Mouse (Mus musculus) activated CD4-positive, CD25-positive, alpha-beta regulatory T cell, adult 4 months (primary cell): ENCODE results near the gene Chfr. TPM values are rescaled to one million over a fixed set of nuclear protein-coding genes. Genes with fewer than 3 reads are reported as not detected.

Source experiments
- ATAC-seq: one replicate; pipeline ENCODE4 v1.8.0; 2017
- polyA plus RNA-seq, 2 experiments: library from polyadenylated mRNA; unstranded; fragments of 100-300 nt; shearing (Covaris generic); gene quantifications; one replicate each; pipeline ENCODE4 v1.2.1; 2017

Gene Chfr
- 10 to 100 TPM; 35.7 to 50.7 TPM for polyA plus RNA-seq

DNA sequence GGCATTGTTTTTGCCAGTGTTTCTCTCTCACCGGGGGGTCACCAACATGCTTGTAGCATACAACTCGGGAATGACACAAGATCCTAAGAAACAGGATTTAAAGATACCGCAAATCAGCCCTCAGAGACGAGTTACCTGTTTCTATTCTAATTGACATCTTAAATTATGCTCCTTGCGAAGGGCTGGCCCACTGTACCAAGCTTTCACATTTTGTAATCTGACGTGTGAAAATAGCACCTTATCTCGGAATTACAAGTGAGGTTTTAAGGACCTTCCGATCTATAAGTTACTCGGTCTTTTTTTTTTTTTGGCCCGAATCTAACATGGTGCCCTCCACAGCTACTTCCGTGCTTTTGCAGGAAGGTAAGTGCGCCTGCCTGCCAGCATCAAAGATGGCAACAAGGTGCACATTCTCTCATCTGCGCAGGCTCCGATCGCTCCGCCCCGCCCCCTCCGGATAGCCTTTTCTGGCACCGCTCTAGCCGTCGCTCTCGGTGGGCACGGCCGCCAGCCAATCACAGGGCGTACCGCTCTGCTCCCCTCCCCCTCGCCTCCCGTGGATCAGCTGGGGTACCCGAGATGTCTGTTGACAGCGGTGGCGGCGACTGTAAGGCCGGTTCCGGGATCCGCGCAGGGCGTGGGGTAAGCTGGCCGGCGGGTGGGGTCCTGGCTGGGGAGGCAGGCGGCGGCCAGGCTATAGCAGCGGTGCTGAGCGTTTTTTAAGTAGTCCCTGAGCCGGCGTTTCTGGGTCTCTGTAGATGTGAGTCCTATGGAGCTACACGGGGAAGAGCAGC, at the start of gene Chfr:
Chfr (plus strand) TSS at position 550 of the 794 bp plus-strand sequence.
- ATAC-seq: peak; percentile 96

DNA sequence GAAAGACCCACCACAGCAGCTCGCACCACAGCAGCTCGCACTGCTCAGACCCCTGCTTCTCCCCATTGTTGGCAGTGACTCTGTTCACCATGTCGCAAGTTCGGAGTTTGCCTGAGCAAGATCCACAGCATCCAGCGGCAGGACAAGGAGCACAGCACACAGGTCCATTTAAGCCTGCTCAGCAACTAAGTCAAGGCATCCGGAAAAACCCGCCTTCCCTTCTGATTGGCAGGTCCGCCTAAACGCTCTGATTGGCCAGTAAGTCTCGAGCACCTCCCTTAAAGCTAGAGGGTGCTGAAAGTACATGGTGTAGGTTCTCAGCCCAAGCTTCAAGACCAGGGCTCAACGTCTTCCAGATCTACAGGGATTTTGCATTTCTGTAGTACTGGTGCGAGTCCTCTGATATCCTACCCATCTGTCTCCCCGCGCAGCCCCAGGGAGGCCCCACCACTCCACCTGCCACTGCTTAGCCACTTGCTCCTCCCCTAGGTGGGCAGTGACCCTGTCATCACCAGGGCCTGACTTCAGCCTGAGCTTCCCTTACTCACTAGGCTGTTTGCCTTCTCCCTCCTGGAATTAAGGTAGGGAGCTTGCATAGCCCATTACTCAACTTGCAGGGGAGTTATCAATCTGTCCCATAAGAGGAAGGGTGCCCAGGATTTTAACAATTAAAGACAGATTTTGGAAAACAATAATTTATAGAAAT, 49.3 kb upstream of the Chfr start:
- ATAC-seq: no peak

DNA sequence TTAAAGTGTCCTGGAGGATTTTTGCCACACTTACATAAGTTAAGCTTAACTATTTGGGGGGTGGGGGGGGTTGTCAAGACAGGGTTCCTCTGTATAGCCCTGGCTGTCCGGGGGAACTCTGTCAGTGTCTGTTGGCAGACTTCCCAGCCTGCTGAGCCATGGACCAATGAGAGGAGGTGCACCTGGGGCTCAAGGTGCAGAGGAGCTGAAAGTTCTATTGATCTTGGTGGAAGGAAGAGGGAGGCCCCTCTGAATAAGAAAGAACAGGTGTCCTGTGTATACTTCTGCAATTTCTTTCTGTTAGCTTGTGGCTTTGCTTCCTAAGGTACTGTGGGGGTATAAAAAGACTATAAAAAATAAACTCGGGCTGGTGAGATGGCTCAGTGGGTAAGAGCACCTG, 44.1 kb upstream of the Chfr start:
- no peak for ATAC-seq

DNA sequence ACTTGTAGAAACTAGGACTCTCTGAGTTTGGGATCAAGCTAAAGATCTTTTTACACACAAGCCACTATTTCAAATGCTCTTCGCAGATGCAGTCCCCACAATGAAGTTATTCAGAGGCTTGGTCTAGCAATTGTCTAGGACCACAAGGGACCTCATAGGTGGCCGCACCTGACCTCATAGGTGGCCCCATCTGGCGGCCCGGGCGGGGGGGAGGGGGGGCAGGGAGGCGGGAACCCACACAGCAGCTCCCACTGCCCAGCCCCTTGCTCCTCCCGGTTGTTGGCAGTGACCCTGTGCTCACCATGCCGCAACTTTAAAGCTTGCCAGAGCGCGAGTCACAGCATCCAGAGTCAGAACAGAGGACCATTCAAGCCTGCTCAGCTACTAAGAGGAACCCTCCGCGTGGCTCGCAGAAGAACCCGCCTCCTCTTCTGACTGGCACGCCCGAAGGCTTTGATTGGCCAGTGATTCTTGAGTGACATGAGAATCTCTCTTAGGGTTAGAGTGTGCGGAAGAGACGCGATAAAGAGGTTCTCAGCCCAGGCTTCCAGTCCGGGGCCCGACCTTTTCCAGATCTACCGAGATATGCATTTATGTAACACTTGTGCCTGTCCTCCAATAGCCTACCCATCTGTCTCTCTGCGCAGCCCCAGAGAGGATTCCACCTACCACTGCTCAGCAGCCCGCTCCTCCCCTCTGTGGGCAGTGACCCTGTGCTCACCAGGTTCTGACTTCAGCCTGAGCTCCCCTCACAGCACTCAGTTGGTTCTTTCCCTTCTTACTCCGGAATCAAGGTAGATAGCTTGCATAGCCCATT, 41.4 kb upstream of the Chfr start, which contains the start of gene Gm35315:
Gm35315 (minus strand) TSS at position 391 of the 817 bp plus-strand sequence.
- peak; percentile 98 for ATAC-seq

DNA sequence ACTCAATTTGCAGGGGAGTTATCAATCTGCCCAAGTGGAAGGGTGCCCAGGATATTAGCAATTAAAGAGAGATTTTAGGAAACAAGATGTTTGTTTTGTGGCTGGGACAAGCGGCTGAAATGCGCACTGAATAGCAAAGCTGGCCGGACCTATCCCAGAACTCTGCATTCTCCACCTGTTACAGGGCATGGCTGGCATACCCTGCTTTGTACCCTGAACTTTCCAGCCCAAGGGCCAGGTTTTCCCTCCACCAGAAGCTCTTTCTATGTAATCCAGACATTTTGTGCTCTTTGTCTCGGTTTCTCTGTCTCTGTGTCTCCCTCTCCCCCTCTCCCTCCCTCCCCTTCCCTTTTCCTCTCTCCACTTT, 40.8 kb upstream of the Chfr start:
- peak; percentile 4 for ATAC-seq

DNA sequence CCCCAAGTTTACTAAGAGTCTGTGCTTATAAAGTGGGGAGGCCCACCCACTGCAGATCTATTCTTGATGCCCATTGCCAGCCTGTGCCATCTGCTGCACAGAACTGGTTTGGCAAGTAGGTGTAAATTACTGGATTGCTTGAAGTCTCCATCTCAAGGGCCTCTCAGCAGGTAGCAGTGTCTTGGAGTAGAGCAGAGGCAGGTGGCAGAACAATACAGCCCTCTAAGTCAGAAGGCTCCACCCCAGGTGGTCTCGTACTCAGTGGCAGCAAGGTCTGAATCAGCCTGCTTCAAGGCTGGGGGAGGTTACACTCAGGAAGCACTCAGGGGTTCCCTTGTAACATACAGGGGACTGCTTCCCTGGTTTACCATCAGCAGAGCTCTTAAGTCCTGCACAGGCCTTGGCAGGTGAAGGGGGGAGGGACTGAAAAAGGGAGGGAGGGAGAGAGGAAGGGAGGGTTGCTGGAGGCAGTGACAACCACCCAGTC, 36.6 kb upstream of the Chfr start:
- no peak for ATAC-seq

DNA sequence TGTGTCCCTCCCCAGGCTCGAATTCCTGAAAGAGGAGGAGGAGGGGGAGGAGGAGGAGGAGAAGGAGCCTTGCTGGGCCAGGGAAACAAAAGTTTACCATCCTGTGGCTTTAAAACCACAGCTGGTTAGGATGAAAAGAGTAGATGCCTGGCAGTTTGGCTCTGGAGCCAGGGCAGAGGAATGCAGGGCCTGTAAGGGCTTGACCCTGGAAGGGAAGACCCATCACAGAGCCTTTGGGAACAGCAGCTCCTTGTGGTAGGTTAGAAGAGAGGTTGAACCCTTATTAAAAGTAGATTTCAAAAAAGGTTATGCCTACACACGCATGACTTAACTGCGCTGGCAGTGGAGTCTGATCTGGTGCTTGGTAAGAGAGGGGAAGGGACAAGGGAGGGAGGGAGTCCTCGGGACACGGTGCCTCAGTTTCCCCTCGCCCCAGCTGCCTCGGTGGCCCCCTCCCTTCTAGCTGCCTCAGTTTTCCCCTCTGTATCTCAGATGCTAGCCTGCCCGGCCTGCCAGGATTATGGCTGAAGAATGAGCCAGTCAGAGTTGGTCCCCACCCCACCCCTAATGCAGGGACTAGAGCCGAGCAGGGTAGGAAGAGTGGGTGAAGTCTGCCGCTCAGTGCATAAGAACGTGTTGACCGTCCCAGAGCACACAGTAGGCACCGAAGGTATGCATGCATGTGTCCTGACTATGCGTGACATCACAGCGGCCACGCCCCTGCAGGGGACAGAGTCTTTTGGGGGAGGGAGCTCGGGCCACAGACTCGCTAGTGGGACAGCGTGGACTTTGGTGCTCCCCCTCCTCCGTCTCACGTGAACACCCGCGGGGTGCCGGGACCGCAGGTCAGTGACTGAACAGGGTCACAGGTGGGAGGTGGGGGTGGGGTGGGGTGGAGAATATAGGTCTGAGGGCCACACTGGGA, 35.7 kb upstream of the Chfr start, which contains the start of gene Plcxd1:
Plcxd1 (plus strand) TSS at position 314 of the 925 bp plus-strand sequence.
- no peak for ATAC-seq

DNA sequence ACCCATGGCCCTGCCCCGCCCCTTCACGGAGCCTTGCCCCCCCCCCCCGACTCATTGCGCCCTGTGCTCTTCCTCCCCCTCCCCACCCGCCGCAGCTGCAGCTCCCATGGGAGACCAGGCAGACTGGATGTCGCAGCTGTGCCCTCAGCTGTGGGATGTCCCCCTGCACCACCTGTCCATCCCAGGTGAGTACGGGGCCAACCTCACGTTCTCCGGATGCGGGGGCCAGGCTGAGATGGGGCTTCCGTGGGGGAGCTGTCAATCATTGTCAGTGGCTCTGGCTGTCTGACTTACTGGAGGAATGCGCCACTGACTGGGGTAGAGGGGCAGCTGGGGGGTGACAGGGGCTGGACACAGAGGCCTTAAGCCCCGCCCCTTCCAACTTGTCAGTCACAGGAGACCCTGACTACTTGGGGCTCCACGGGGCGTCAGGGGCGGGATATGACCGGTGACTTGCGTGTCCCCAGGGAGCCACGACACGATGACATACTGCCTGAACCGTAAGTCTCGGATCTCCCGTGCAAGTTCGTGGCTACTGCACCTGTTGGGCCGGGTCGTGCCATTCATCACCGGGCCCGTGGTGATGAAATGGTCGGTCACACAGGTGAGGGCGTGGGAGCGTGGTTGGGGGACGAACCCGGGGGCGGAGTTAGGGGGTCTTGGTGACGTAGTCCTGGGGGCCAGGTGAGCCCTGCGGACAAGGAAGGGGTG, 34.6 kb upstream of the Chfr start:
- ATAC-seq: peak; percentile 80

DNA sequence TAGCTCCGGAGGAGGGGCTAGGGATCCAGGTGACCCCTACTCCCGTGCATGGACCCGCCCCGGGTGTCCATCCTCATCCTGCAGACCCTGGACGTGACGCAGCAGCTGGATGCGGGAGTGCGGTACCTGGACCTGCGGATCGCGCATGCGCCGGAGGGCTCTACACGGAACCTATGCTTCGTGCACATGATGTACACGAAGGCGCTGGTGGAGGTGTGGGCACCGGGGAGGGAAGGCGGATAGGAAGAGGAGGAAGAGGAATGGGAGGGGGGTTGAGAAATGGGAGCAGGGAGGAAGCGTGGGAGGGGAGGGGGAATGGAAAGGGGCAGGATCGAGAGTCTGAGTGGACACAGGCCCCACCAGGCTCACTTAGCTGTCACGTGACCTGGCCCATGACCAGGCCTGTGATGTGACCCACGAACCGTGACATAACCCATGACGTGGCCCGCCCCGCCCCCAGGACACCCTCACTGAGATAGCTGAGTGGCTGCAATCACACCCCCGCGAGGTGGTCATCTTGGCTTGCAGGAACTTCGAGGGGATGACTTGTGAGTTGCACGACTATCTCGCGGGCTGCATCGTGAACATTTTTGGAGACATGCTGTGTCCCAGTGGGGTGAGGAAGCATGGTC, 33.8 kb upstream of the Chfr start:
- ATAC-seq: peak; percentile 29

DNA sequence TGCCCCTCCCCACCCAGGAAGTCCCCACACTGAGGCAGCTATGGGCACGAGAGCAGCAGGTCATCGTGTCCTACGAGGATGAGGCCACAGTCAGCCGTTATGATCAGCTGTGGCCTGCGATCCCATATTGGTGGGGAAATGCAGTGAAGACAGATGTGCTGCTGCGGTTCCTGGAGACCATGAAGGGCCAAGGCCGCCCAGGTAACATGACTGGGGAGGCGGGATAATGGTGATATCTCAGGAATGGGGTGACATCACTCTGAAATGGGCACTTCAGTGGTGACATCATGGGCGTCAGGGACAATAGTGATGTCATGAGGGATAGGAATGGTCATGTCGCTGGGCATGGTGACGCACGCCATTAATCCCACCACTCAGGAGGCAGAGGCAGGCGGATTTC, 33.2 kb upstream of the Chfr start:
- ATAC-seq: no peak

DNA sequence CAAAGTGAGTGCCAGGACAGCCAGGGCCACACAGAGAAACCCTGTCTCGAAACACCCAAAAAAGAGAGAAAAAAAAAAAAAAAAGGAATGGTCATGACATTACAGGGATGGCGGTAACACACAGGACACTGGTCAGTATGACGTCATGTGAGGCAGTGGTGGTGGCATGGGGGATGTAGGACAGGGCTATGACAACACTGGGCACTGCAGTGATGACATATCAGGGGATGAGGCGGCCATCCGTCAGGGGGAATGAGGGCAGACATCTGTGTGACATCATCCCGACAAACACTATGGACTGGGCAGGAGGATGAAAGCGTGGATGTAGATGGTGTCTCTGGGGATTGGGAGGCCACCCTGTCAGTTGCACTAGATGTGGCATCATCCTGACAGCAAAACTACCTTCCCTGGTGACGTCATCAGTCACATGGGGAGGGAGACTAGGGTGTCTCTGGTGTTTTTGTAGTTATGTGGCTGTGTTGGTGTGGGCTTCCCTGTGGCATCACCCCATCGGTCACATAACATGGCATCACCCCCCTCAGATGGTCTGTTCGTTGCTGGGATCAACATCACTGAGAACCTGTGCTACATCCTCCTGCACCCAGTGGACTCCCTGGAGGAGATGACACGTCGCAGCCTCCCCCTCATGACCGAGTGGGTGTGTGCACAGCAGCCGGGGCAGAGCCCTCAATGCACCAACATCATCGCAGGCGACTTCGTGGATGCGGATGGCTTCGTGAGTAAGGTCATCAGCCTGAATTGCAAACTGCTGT, 32.6 kb upstream of the Chfr start:
- ATAC-seq: no peak

DNA sequence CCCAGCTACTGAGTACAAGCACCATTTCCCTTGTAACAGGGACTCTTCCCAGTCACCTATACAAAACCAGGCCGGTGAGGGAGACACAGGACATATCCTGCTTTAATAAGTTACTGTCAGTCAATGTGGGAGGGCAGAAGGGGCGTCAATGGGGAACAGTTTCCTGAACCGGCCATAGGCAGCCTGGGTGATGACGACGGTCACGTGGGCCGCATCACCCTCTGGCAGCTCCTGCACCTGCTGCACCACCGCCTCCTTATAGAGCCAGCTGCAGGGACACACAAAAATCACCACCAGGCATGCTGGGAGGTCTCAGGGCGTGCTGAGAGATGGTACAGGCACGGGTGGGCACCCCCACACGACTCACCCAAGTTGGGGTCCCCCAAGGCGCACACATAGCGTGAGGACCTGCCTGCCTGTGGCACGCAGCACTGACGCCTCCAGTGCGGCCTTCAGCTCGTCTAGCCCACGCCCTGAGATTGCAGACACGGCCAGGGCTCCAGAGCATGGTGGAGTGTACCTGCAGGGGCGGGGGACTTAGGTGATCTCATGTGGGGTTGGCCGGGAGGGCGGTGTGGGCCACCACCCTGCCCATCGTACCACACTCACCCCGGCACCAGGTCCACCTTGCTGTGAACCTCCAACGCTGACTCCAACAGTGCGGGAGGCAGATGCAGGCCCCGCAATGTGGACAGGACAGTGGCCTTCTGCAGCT, 31.6 kb upstream of the Chfr start:
- no peak for ATAC-seq

DNA sequence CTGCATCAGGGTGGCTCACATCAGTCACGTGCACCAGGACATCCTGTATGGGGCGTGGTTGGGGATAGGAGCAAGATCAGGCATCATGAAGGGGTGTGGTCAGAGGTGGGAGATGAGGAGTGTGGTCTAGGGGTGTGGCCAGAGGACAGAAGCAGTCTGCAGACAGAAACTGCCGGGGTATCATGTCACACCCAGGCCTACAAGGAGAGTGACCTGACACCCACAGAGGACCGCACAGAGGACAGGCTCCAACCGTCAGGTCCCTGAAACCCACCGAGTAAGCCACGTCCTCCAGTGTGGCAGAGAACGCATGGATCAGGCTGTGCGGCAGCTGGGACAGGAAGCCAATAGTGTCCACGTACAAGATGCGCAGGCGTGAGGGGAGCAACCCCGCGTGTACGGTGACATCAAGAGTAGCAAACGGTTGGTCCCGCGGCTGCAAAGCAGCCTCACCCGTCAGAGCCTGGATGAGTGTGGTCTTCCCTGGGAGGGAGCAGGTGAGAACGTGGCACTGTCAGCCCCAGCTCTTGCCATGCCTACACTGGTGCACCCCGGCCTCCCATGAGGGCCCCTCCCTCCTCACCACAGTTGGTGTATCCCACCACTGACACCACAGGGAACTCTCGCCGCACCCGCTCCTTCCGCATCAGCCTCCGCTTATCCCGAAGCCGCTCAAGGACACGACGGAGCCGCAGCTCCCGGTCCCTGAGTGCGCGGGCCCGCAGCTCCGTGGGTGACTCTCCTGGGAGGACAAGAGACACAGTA, 30.8 kb upstream of the Chfr start:
- ATAC-seq: no peak

DNA sequence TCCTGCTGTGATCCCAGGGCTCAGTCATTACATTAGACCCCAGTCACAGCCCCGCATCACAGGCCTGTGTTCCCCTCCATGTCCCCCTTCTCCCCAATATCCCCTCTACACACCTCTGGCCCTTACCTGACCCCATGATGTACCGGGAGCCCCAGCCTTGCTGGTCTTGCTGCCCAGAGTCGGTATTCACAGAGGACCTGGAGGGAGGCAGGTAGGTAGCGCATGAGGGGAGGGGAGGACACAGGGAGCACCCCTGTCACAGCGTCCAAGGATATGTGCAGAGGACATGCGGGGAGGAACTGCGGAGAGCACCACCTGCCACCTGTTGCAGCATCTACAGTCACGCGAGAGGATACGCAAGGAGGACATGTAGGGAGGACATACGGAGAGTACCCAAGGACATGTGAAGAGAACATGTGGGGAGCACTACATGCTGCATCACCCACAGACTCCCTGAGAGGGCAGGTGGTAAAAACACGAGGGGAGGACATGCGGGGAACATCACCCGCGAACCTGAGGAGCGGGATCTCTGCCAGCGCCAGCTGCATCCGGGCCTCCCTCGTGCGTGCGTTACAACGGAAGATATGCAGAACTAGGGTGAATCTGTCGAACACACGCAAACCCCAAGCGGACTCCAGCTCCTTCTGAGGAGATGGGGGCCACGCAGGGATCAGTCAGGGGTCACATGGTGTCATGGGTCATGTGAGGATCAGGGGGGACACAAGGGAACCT, 29.3 kb upstream of the Chfr start:
- ATAC-seq: no peak

DNA sequence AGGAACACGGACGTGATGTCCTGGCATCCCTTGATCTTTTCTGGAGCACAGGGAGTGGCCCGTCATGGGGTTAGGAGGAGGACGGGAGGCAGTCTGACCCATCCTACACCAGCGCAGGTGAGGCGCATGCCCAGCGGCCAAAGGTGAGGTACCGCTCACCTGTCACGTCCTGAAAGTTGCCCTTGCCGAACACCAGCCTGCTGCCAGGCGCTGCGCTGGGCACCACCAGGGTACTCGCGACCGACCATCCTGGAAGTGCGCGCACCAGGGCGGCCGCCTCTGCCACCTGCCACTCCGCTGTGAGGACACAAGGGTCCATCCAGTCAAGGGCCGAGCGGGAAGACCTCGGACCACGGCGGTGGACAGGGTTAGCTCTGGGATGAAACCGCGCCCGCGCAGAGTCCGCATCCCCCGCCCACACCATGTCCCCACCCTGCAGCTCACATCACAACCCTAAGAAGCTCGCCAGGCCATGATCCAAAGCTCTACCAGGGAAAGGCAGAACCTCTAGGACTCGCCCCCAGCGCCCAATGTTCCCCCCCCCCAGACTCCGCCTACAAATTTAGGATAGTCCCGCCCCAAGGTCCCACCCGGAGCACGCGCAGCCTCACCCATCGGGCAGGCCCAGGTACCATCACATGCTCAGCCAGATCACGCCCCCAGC, 28.6 kb upstream of the Chfr start:
- ATAC-seq: no peak

DNA sequence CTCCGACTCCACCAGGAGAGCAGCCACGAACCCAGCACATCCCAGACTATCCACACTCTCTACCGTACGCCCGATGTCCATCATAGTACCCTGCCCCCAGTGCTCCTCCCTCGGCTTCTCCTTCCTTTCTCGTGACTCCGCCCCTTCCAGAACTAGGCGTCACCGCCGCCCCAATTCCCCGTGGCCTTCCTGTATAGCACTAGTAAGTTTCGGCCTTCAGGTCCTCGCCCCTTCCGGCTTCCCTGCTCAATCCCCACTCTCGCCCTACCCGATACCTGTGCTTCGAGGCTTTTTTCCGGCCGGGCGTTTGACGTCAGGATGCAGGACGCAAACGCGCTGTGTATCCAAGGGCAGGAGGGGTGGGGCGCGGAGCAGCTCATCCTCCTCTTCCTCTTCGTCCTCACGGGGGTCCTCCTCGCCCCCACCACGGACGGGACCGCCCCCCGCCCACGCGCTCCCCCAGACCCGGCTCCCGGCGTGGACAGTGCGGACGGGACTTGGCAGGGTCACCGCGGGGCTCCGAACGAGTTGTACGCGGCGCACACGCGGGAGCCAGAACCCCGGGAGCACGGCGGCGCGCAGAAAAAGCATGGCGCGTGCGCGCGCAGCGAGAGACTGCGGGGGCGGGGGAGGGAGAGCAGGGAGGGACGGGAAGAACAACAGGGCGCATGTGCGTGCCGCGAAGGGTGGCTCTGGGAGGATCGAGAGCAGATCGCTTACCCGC, 27.9 kb upstream of the Chfr start, which contains the start of gene Gtpbp6:
Gtpbp6 (minus strand) TSS at position 617 of the 724 bp plus-strand sequence.
- ATAC-seq: peak; percentile 82
